Mouse (Mus musculus) WW6 (cell line): ENCODE measurements around the gene Farsa.

Experiments
- DNase-seq: peaks from one replicate; pipeline ENCODE4 v3.0.0-alpha.2; 2013; ENCODE audit warnings: low read depth, low spot score

Farsa gene

DNA sequence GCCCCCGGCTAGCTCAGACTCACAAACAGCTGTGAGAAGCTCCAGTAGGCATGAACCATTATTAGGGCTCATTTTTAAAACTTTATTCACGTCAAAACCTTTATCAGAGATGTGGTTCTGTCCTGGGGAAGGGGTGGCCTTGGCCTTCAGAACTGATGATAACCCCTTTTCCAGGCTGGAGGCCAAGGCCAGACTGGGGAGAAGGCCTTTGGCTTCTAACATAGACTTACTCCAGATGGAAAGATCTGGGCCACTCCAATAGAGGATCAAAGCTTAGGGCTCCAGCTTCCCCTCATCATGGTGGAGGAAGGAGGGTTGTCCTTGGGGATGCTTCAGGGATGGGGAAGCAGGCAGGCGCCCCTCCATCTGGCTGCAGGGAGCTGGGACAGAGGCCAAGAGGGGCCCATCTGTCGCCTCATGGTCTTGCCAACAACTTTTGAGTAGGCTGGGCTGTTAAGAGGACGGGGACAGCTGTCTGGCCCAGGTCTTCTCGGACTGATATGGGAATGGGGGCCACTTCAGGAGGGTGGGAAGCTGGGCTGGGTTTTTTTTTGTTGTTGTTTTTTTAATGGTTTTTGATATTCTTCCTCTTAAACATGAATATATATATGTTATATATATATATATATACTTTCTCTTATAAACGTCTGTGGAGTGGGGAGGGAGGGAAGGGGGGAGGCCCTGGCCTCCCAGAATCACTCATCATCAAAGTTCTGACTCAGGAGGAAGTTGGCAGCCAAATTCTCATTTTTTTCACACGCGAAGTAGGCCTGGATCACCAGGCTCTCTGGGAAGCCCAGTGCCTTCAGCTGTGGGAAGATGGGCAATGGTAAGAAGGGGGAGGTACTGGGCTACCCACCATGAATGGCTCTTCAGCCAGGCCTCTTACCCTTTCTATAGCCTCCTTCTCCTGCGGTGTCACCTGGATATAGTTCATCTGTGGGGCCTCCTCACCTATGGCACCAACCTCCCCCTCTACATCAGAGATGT lies 21.6 kb upstream of the Farsa start:
- DNase-seq, result no peak

DNA sequence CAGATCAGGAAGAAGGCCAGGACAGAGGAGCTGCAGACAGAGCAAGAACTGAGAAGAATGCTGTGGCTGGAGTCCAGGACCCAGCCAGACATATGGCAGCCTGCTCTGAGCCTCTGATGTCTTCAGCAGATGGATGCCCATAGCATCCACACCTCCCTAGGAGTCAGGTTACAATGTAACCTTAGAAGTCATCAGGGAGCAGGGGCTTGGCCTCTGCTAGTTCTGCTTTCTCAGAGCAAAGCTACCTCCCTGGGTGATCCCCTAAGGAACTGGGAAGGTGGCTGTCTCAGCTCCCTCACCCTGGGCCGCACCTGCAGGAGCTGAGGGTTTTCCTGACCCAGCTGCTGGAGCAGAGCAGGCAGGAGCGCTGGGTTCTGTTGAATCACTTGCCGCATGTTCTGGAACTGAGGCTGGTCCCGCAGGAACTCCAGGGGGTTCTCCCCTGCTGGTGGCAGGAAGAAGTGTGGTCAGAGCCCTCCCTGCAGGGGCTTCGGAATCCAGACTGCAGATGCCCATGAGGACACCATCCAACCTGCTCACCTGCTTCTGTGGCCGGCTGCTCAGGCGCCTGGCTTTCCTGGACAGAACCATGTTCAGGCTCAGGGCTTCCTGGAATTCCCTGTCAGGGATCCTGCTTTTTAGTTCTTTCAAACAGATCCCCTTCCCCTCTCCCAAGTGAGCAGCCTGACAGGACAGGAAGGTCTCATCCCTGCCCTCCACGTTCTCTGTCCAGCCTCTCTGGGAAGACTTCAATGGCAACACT lies 19.5 kb upstream of the Farsa start:
- no peak for DNase-seq

DNA sequence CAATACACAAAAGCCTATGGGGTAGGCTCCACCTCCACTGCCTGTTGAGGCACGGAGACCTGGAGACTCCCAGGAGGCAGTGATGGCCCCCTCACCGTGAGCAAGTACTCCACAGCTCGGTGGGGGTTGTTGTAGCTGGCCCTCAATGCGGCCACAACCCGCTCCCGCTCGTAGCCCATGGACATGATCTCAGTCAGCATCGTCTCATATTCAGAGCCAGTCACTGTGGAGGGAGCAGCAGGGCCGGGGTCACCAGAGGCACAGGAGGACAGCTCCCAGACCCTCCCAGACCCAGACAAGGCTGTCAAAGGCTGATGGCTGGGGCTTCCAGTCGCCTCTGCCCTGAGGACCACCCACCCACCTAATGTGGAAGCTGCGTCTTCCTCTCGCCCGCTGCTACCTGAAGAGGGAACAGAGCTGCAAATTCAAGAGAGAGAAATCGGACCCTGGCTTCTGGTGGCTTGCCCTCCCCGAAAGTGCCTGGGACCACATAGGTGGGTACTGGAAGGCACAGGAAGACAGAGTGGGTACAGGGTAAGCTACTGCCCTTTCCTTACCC lies 18.8 kb upstream of the Farsa start:
- DNase-seq, result no peak

DNA sequence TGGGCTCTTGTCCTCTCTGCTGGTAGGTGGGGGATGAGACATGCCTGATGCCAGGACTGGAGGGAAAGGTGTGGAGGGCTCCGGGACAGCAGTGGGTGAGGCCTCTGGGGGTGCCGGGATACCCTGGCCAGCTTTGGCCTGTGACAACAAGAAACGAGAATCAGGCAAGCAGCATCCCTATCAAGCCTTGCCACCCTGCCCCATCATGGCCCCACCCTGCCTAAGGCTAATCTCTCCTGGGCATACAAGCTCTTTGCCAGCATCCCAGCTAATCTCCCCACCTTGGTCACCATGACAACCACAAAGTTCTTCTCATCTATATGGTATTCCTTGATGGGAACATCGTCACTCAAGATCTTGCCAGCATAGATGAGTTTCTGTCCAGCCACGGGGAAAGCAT lies 18.3 kb upstream of the Farsa start:
- no peak for DNase-seq

DNA sequence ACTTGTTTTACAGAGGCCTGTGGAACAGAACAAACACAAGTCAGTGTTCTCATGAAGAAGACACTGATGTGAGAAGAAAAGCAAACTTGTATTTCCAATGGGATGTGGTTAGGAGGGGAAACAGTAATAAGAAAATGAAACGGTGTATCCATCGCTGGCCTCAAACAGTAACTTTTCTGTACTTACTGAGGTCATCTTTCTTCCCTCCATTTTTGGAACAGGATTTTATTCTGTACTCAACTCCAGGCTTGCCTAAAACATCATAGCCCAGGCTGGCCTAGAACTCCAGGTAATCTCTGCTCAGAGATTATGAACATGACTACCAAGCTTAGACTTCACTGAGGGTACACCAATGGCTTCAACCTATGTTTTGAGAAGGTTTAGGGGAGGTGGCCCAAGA lies 17.4 kb upstream of the Farsa start:
- no peak for DNase-seq

DNA sequence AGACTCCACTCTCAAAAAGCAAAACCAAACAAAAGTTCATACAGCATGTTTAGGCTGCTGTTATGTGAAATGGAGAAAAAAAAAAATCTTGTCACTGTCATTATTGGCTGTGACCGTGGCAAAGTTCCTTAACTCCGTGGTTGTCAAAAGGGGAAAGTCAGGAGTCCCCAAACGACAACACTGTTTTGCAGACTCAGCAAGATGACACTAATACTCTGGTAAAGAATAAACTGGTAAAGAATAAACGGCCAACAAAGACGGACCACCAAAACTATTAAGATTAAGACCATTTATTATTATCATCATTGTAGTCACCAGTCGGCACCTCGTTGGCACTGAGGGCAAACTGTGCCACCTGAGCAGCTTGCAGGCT lies 16.9 kb upstream of the Farsa start:
- DNase-seq, result no peak

DNA sequence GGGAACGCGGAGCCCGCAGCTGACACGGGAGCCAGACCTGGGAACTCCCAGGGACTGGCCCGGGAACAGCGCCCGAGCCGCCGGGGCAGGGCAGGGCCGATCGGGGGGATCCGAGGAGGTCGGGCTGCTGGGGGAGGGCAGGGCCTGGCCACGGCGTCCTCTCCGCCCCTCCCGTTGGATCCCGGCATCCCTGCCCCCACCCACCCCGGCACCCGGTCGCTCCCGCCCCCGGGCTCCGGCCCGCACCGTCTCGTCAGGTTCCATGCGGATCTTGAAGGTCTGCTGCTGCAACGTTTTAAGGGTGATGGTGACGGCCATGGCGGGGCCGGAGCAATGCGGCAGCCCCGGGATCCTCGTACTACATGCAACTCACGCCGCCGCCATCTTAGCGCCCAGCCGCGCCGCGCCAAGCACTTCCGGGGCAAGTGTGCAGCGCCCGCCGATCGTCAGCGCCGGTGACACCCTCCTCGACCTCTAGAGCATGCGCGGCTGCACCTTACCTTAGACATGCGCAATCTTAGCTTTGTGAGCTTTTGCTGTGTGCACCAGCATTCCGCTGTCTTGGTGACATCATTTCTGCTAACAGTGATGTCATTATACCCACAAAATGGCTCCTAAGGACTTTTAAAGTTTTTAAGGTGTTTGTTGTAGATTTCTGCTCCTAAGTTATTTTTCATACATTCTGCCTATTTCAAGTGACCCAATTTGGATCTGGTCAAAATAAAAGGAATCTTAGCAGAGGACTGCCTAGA lies 16.4 kb upstream of the Farsa start, which contains the start of gene Rad23a:
Gene Rad23a (minus strand): TSS at position 418 of the 752 bp plus-strand sequence.
- peak; percentile 93 for DNase-seq

DNA sequence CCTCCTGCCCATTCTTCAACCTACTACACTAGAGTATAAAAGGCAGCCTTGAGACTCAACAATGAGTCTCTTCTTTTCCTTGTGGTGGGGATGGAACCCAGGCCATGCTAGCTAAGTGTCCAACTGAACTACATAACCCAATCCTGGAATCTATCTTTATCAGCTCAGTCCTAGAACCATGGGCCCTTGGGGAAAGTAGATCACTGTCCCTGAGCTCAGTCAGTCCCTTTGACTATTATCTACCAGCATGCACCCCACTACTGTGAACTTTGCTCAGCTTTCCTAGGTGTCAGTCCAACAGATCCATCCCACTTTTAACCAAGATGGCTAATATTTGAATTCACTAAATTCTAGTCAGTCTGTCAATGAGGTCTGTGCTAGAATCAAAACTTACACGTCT lies 15.3 kb upstream of the Farsa start:
- DNase-seq, result no peak

DNA sequence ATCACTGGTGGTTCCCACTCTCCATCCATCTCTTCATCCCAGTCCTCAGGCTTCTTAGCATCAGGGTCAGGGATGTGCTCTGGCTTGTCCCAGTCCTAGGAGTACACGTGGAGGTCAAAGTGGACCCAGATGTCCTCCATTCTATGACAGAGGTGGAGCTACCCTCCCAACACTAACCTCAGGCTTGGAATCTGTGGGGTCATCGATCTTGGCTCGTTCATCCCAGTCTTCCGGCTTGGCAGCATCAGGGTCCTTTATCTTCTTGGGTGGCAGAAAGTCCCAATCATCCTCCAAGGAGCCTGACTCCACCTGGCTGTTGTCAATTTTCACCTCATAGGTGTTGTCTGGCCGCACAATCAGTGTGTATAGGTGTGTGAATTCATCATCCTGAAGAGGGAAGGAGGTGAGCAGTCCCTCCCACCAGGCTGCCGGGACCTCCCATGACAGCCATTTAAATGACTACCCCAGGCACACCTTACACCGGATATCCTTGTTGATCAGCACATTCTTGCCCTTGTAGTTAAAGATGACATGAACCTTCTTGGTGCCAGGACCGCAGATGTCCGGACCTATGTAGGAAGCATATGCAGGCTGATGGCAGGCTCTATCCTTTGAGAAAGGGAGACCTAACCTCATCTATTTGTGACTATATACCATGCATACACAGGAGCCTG lies 12.3 kb upstream of the Farsa start:
- no peak for DNase-seq

DNA sequence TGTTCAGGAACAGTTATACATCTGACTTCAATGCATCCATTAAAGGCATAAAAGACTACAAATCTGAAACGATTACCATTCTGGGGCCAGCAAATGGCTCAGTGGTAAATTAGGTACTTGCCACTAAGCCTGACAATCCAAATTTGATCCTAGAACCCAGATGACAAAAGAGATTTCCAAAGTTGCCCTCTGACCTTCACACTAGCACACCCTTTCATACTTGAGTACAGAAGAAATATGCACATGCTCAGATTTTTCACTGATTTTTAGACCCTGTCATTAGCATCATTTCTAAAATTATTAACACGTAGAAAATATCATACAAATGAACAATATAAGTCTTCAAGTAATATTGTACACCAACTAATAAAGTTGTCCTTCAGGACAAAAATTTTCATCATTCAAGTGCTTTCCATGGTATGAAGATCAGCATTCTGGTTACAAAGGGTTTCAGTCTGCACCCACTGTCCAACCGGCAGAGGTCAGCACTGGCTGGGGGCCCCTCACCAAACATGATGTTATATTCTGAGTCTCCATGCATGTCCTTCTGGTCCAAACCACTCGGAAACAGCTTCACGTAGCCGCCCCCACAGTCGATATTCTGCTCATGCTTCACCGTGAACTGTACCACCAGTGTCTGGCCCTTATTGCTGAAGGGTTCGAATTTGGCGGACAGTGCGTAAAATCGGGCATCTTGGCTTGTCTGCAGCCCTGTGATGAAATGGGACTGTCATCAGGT lies 11.3 kb upstream of the Farsa start:
- DNase-seq, result no peak

DNA sequence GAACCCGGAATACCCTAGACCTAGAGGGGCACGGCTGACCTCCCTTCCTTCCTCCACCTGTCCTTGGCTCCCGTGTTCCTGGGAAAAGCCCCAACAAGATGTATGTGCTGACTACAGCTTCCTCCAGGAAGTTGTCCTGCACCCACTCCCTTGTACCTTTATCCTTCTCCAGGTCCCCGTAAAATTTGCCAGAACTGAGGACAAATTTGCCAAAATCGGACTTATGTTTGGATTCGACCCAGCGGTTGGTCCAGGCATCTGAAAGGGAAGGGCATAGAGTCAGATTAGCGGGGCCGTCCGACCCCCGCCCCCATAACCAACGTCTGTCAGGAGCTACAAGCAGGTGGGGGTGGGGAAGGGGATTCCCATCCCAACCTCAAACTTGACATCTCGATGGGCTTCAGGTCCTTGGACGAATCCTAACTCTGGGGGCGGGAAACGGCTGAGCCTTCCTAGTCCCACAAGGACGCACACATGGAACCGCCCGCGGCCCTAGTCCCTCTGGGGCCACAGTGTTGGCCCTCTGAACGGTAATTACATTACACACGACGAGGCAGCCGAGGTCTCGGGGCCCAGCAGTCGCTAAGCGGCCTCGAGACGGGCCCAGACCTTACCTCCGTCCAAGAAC lies 10.6 kb upstream of the Farsa start:
- DNase-seq, result no peak

DNA sequence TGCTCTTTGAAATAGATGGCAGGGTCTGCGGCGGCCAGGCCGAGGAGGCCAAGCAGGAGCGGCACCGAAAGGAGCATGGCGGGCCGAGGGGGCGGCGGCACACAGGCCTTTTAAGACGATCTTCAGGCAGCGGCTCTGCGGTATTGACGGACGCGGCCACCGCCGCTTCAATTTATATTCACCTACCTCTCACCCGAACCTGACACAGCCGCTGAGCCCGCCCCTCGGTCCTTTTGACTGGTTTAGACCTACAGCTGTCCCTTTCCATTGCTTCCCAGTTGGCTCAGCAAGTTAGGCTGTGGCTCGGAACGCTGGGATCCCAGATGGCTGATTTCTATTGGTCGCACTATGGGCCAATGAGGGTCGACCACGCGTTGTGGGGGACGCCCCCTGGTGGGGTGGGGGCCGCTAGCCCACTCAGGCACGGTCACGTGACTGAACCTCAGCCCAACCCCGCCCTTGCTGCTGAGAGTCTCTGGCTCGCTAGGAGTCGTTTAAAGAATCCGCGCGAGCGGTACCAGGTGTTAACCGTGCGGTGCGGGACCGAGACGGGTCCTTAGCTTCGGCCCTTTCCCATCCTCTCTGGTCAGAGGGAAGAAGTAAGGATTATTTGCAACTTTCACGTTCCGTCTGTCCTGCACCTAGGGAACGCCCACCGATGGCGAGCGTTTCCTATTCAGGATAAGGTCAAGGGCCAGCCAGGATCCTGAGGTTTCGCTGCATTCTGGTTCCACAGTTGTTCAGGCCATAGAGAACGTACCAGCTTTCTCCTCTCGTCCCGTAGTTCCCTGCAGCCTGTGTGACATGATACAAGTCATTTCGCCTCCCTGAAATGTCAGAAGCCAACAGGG lies 9.8 kb upstream of the Farsa start, which contains the start of gene Calr:
Gene Calr (minus strand): TSS at position 213 of the 851 bp plus-strand sequence.
- peak; percentile 100 for DNase-seq

DNA sequence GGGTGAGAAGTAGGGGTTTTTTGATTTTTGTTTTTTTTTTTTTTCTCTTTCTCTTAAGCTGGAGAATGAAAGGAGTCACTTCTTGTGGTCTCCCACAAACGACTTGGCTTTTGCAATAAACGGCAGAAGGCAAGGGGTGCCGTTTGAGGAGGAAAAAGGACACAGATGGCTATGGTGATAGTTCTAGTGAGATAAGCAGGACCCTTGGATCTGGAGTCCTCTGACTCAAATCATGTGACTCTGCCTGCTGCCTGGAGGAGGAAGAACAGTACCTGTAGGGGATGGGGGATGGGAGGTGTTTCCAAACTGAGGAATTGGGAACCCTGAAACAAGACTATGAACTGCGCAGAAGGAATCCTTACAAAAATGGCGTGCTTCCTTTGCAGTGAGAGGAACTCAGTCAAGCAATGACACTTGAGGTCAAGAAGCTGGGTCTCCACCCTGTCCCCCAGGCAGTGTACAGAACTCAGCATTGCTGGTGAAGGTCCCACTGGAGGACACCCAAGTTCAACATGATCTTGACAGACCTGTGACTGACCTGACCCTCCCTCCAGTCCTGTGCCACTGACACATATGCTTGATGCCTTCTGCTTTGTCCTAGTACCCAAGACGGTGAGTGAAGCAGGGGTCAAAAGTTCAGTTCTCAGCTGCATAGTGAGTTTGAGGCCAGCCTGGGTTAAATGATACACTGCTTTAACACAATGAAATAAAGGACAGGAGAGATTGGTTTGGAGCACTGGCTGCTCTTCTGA lies 8.9 kb upstream of the Farsa start:
- no peak for DNase-seq

DNA sequence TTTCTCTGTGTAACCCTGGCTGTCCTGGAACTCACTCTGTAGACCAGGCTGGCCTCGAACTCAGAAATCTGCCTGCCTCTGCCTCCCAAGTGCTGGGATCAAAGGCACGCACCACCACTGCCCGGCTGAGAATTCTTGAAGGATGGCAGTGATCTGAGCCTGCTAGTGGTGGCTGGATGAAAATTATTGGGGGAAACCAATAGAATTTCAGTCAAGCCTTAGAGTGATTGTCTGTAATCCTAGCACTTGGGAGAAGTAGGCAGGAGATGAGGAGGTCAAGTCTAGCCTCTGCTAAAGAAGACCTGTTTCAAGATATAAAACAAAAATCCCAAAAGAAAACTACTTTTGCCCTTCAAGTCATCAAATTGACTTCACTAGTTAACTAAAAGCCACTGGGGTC lies 355 bp upstream of the Farsa start:
- DNase-seq, result no peak

DNA sequence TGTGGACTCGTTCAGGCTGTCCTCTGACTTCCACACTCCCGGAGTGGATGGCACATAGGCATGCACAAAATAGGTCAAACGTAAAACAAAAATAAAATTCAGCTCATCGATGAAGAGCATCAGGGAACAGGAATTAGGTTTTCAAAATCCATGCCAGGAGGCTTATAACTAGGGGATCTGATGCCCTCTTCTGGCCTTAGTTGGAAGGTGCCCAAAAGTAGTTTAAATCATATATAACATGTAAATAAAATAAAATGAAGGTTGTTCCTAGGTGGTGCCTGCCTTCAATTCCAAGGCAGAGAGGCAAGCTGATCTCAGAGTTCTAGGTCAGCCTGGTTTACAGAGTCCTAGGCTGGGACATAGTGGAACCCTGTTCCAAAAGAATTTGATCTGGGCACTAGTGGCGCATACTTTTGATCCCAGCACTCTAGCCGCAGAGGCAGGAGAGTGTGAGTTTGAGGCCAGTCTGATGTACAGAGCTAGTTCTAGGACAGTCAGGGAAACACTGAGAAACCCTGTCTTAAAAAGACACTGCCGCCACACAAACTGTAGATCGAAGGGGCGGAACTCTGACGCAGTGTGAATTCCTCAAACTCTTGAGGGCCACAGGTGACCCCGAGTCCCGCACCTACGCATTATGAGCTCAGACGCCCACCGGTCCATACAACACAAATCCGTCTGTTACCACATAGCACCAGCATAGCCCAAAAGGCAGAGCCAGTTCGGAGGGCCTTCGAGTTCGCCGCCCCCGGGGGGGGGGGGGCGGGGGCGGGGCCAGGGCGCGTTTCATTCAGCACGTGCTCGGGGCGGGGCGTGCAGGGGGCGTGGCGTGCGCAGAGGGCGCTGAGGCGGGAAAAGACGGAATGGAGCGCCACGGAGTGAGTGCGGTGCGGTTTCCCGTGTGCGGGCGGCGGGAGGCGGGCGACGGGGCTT lies 14.9 kb downstream of the Farsa start, which contains the start of gene Syce2:
Gene Syce2 (plus strand): TSS at position 736 of the 933 bp plus-strand sequence.
- peak; percentile 33 for DNase-seq

DNA sequence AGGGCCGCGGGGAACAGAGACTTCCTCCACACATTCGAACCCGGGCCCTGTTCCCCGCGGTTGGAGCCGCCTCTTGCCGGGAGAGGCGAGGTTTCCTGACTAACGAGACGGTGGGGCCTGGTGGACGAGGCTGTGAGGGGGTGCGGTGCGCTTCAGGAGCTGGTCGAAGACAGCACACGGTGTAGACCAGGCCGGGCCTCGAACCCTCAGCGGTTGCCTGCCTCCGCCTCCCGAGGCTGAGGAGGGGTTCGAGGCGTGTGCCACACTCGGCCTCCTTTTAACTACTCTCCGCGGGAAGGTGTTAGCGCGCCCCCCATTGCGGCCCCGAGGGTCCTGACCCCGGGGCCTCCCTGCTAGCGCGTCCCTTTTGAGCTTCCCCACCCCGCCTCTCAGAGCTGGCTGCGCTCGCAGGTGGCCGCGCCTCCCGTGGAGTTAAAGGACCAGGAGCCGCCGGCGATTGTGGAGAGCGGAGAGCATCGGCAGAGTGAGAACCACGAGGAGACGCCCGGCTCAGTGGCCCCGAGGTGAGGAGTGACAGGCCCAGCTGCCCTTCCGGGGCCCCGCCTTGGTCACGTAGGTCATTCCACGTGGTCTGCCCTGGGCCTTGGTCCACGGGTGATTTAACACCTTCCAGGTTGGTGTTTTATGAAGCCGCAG lies 15.6 kb downstream of the Farsa start:
- DNase-seq, result peak; percentile 40
